ENCODE assay signal across 14 mouse cellular contexts in genomic region chrX:12285976-12286909, GRCm38 (mm10).
A peak's percentile ranks its signal among the peaks of the same experiment; 100 is the strongest.
DNase-seq lines count a peak whose midpoint lies in the region; ATAC-seq and TF ChIP-seq lines count a peak whose summit lies in the region.
"Had no signal": no experiment of that assay in that cellular context is flagged by ENCODE, and none has a peak within 500 bp of the region (broad histone marks: within the 10 kb centered on the region; RNA-seq: fewer than 3 reads in every experiment).

No protein-coding gene starts in this region.

- peak; percentile 16 for DNase-seq in hindbrain, embryonic 11.5 days (ENCODE audit: low spot score)
- no peak for DNase-seq in hindbrain, postnatal 0 days (ENCODE audit: low spot score)
- no peak for DNase-seq in ES-E14 (ENCODE audit: low read depth, low spot score)
- DNase-seq in embryonic facial prominence, embryonic 14.5 days (ENCODE audit: low spot score): no peak
- no peak for DNase-seq in layer of hippocampus, postnatal 25 days (ENCODE audit: extremely low spot score in 1 of 2, low spot score in 1 of 2)
- DNase-seq in cerebellum, postnatal 14 days: no peak
- DNase-seq in cerebellum, postnatal 36 days: no peak
- DNase-seq: kidney, postnatal 14 days; left cerebral cortex, postnatal 4 days; lung, postnatal 14 days; right cerebral cortex, postnatal 4 days had no signal

- TF ChIP-seq EP300 in ES-Bruce4 (IDR thresholded peaks at IDR 0.05; ENCODE audit: insufficient read depth, low read depth, low read length): no peak

- ATAC-seq in hindbrain, embryonic 11.5 days (ENCODE audit: low FRiP score): no peak
- no peak for ATAC-seq in hindbrain, postnatal 0 days
- peak; percentile 53; the same call in 1 of the 2 replicates for ATAC-seq in embryonic facial prominence, embryonic 14.5 days (ENCODE audit: low read depth)
- ATAC-seq: inflammation-experienced regulatory T-cells, adult 6 months had no signal

- 20% methylated on average over 23 of the region's 24 CpGs for WGBS in hindbrain, embryonic 11.5 days
- 35% methylated on average over 24 of the region's 24 CpGs for WGBS in hindbrain, postnatal 0 days
- WGBS in embryonic facial prominence, embryonic 14.5 days: 30% methylated on average over 24 of the region's 24 CpGs

- H3K4me1 ChIP-seq in hindbrain, embryonic 11.5 days (replicated peaks; ENCODE audit: control insufficient read depth, insufficient read depth, low read length): no peaks in the 10 kb centered on the region
- no peaks in the 10 kb centered on the region for H3K4me1 ChIP-seq in hindbrain, postnatal 0 days (ENCODE audit: insufficient read depth, low read length)
- peaks cover 7% of the 10 kb centered on the region for H3K4me1 ChIP-seq in ES-Bruce4 (ENCODE audit: control insufficient read depth, insufficient read depth, low read length)
- peaks cover 0 to 7% of the 10 kb centered on the region in 2 experiments; a peak in 3 of 4 replicates for H3K4me1 ChIP-seq in ES-E14 (ENCODE audit: control insufficient read depth in 2 of 2, insufficient read depth in 2 of 2, low read length in 2 of 2, poor library complexity in 1 of 2)
- no peaks in the 10 kb centered on the region for H3K4me1 ChIP-seq in embryonic facial prominence, embryonic 14.5 days (ENCODE audit: control insufficient read depth, insufficient read depth, low read length)

- in situ Hi-C loops in ES-E14 (cut with MboI; ENCODE audit: low sequenced_read_pairs in 2 of 2, unreplicated experiment in 2 of 2): no loop called here

- H3K9ac ChIP-seq in hindbrain, embryonic 11.5 days (ENCODE audit: low read depth, low read length): no peak overlapping the region
- no peak overlapping the region for H3K9ac ChIP-seq in hindbrain, postnatal 0 days (replicated peaks; ENCODE audit: low read length)
- H3K9ac ChIP-seq in ES-Bruce4 (ENCODE audit: low read depth, poor library complexity, severe bottlenecking) (peak overlapping the region; percentile 1; the same call in 1 of the 2 replicates), ES-E14 (ENCODE audit: insufficient read depth, low read depth, low read length, poor library complexity, severe bottlenecking) (no peak overlapping the region; the same call in 1 of the 2 replicates)
- no peak overlapping the region for H3K9ac ChIP-seq in embryonic facial prominence, embryonic 14.5 days (ENCODE audit: low read depth, low read length)

- no peak overlapping the region for H3K27ac ChIP-seq in hindbrain, embryonic 11.5 days (ENCODE audit: low read depth, low read length)
- no peak overlapping the region for H3K27ac ChIP-seq in hindbrain, postnatal 0 days
- H3K27ac ChIP-seq in ES-Bruce4 (ENCODE audit: insufficient read depth, low read length) (no peak overlapping the region), ES-E14 (ENCODE audit: insufficient read depth, low read depth, low read length, poor library complexity, severe bottlenecking) (no peak overlapping the region)
- no peak overlapping the region for H3K27ac ChIP-seq in embryonic facial prominence, embryonic 14.5 days (replicated peaks; ENCODE audit: low read depth, low read length)

- no peak overlapping the region for H3K4me3 ChIP-seq in hindbrain, embryonic 11.5 days (ENCODE audit: low read depth, low read length)
- no peak overlapping the region for H3K4me3 ChIP-seq in hindbrain, postnatal 0 days (ENCODE audit: low read length)
- H3K4me3 ChIP-seq in ES-Bruce4 (ENCODE audit: low read depth, low read length) (no peak overlapping the region), ES-E14 (ENCODE audit: insufficient read depth in 1 of 2, low read depth in 1 of 2, low read length in 2 of 2, poor library complexity in 1 of 2, severe bottlenecking in 1 of 2) (peak overlapping the region; percentile 19 to 39; a peak in 3 of 4 replicates)
- no peak overlapping the region for H3K4me3 ChIP-seq in embryonic facial prominence, embryonic 14.5 days (ENCODE audit: low read depth, low read length)

- no peak for TF ChIP-seq CTCF in hindbrain, postnatal 0 days (IDR thresholded peaks at IDR 0.05; ENCODE audit: low read depth)
- no peak for TF ChIP-seq CTCF in ES-Bruce4 (IDR thresholded peaks at IDR 0.05; ENCODE audit: low read depth, low read length)

- H3K27me3 ChIP-seq in hindbrain, embryonic 11.5 days (ENCODE audit: control insufficient read depth, insufficient read depth, low read length): peaks cover 5% of the 10 kb centered on the region; the same call in 1 of the 2 replicates
- H3K27me3 ChIP-seq in hindbrain, postnatal 0 days (ENCODE audit: insufficient read depth, low read length): no peaks in the 10 kb centered on the region
- no peaks in the 10 kb centered on the region for H3K27me3 ChIP-seq in ES-Bruce4 (ENCODE audit: control insufficient read depth, insufficient read depth, low read length, poor library complexity, severe bottlenecking)
- peaks cover 31% of the 10 kb centered on the region for H3K27me3 ChIP-seq in embryonic facial prominence, embryonic 14.5 days (replicated peaks; ENCODE audit: control insufficient read depth, insufficient read depth, low read length)
- H3K27me3 ChIP-seq: CH12.LX had no signal

- H3K9me3 ChIP-seq in hindbrain, embryonic 11.5 days (ENCODE audit: control insufficient read depth, low read length): no peaks in the 10 kb centered on the region
- no peaks in the 10 kb centered on the region for H3K9me3 ChIP-seq in hindbrain, postnatal 0 days (ENCODE audit: low read length)
- H3K9me3 ChIP-seq in ES-Bruce4 (replicated peaks; ENCODE audit: control insufficient read depth, insufficient read depth, low read length, poor library complexity, severe bottlenecking) (no peaks in the 10 kb centered on the region), ES-E14 (ENCODE audit: control insufficient read depth, insufficient read depth, low read depth, low read length) (no peaks in the 10 kb centered on the region)
- no peaks in the 10 kb centered on the region for H3K9me3 ChIP-seq in embryonic facial prominence, embryonic 14.5 days (ENCODE audit: control insufficient read depth, low read length)

- no peak for TF ChIP-seq POLR2A in ES-Bruce4 (IDR thresholded peaks at IDR 0.05; ENCODE audit: insufficient read depth, low read length)

- H3K4me2 ChIP-seq in hindbrain, embryonic 11.5 days (replicated peaks; ENCODE audit: low read depth, low read length): no peak overlapping the region
- H3K4me2 ChIP-seq in hindbrain, postnatal 0 days (ENCODE audit: low read depth, low read length): no peak overlapping the region
- no peak overlapping the region; the same call in 1 of the 2 replicates for H3K4me2 ChIP-seq in embryonic facial prominence, embryonic 14.5 days (ENCODE audit: low read depth, low read length)

- no peaks in the 10 kb centered on the region for H3K36me3 ChIP-seq in hindbrain, embryonic 11.5 days (ENCODE audit: control insufficient read depth, insufficient read depth, low read length)
- no peaks in the 10 kb centered on the region for H3K36me3 ChIP-seq in hindbrain, postnatal 0 days (ENCODE audit: insufficient read depth, low read length)
- no peaks in the 10 kb centered on the region for H3K36me3 ChIP-seq in ES-Bruce4 (ENCODE audit: control insufficient read depth, insufficient read depth, low read length, poor library complexity, severe bottlenecking)
- H3K36me3 ChIP-seq in ES-E14 (ENCODE audit: control insufficient read depth, insufficient read depth, low read length, poor library complexity, severe bottlenecking): no peaks in the 10 kb centered on the region
- no peaks in the 10 kb centered on the region for H3K36me3 ChIP-seq in embryonic facial prominence, embryonic 14.5 days (ENCODE audit: control insufficient read depth, insufficient read depth, low read length)

TF ChIP-seq in ES-E14, 5 proteins besides CTCF, POLR2A, EP300 and RAD21:
- no peak for TF ChIP-seq ZNF384 (IDR thresholded peaks at IDR 0.05; ENCODE audit: low read depth, low read length)
- TF ChIP-seq CHD2 (IDR thresholded peaks at IDR 0.05; ENCODE audit: low read depth, low read length): no peak
TF ChIP-seq in ES-E14: peak in this region for 0.

Comparison
In these comparisons a context has a peak if more than half of its experiments do, and no peak if none do; other contexts are left out.
1. H3K4me3 ChIP-seq: peak in ES-E14 (2 of 2); none in hindbrain, embryonic 11.5 days (single experiment), hindbrain, postnatal 0 days (single experiment), ES-Bruce4 (single experiment) and embryonic facial prominence, embryonic 14.5 days (single experiment).